Mouse (Mus musculus) lung, postnatal 0 days (tissue): ENCODE data around the gene Grtp1.
"Not testable (repeated sequence)": the region's sequence is repeated elsewhere in the genome, so short reads cannot be mapped to it uniquely, and the experiment has no call there.

Experiments
- CTCF ChIP-seq: IDR thresholded peaks from 2 replicates; pipeline ENCODE4 v1.5.1; 2016; ENCODE audit warnings: antibody characterized with exemption, mild to moderate bottlenecking
- EP300 ChIP-seq: IDR thresholded peaks from 2 replicates; pipeline ENCODE4 v1.6.1; 2016; ENCODE audit warnings: antibody characterized with exemption, mild to moderate bottlenecking, control low read depth

- TF ChIP-seq CTCF, result peak; percentile 66
- not testable (repeated sequence) for TF ChIP-seq EP300
These were observed 68.2 kb downstream of the Grtp1 start for GRCm38 (mm10) chr8:13132220-13132619.
